Mouse (Mus musculus): ENCODE results near the gene Aldh8a1.
"Not testable (repeated sequence)": the region's sequence is repeated elsewhere in the genome, so short reads cannot be mapped to it uniquely, and the experiment has no call there.

Aldh8a1 gene

GRCm38 (mm10) chr10:21369586-21369985 lies 7.5 kb upstream of the Aldh8a1 start:
- DNase-seq: no peak

- no peak for DNase-seq
Measured at GRCm38 (mm10) chr10:21372271-21372670, 4.8 kb upstream of the Aldh8a1 start.

- peak; percentile 71 for DNase-seq
Measured at GRCm38 (mm10) chr10:21378196-21378944, 1.3 kb downstream of the Aldh8a1 start.

- DNase-seq: no peak
Measured at GRCm38 (mm10) chr10:21382914-21383313, 5.8 kb downstream of the Aldh8a1 start.

- no peak for DNase-seq
Measured at GRCm38 (mm10) chr10:21385111-21385663, 8.1 kb downstream of the Aldh8a1 start.

- no peak for DNase-seq
Measured at GRCm38 (mm10) chr10:21389075-21389474, 12.0 kb downstream of the Aldh8a1 start.

- no peak for DNase-seq
Measured at GRCm38 (mm10) chr10:21390440-21390839, 13.3 kb downstream of the Aldh8a1 start.

- no peak for DNase-seq
Measured at GRCm38 (mm10) chr10:21391286-21391685, 14.2 kb downstream of the Aldh8a1 start.

- no peak for DNase-seq
Measured at GRCm38 (mm10) chr10:21393390-21393789, 16.3 kb downstream of the Aldh8a1 start.

- no peak for DNase-seq
Measured at GRCm38 (mm10) chr10:21395426-21396139, 18.5 kb downstream of the Aldh8a1 start.

GRCm38 (mm10) chr10:21398873-21399425 lies 21.9 kb downstream of the Aldh8a1 start:
- DNase-seq: not testable (repeated sequence)

GRCm38 (mm10) chr10:21399622-21400021 lies 22.5 kb downstream of the Aldh8a1 start:
- DNase-seq: no peak

- DNase-seq: no peak
Measured at GRCm38 (mm10) chr10:21400031-21400430, 22.9 kb downstream of the Aldh8a1 start.

GRCm38 (mm10) chr10:21400453-21400852 lies 23.4 kb downstream of the Aldh8a1 start:
- no peak for DNase-seq

- DNase-seq: no peak
Measured at GRCm38 (mm10) chr10:21401259-21401658, 24.2 kb downstream of the Aldh8a1 start.

GRCm38 (mm10) chr10:21404822-21405221 lies 27.7 kb downstream of the Aldh8a1 start:
- DNase-seq: no peak

GRCm38 (mm10) chr10:21405707-21406534 lies 28.8 kb downstream of the Aldh8a1 start:
- DNase-seq: no peak

GRCm38 (mm10) chr10:21410711-21411110 lies 33.6 kb downstream of the Aldh8a1 start:
- no peak for DNase-seq

GRCm38 (mm10) chr10:21411621-21412205 lies 34.6 kb downstream of the Aldh8a1 start:
- no peak for DNase-seq

GRCm38 (mm10) chr10:21415031-21415430 lies 37.9 kb downstream of the Aldh8a1 start:
- DNase-seq: no peak

- DNase-seq: no peak
Measured at GRCm38 (mm10) chr10:21416184-21416583, 39.1 kb downstream of the Aldh8a1 start.

- no peak for DNase-seq
Measured at GRCm38 (mm10) chr10:21419188-21419587, 42.1 kb downstream of the Aldh8a1 start.
